Mouse (Mus musculus): ENCODE measurements around the gene B430218F22Rik. TPM values are rescaled to one million over a fixed set of nuclear protein-coding genes. Genes with fewer than 3 reads are reported as not detected.

The B430218F22Rik gene
- polyA plus RNA-seq, 1 experiment from 2014 or later, result 0.96 TPM

DNA sequence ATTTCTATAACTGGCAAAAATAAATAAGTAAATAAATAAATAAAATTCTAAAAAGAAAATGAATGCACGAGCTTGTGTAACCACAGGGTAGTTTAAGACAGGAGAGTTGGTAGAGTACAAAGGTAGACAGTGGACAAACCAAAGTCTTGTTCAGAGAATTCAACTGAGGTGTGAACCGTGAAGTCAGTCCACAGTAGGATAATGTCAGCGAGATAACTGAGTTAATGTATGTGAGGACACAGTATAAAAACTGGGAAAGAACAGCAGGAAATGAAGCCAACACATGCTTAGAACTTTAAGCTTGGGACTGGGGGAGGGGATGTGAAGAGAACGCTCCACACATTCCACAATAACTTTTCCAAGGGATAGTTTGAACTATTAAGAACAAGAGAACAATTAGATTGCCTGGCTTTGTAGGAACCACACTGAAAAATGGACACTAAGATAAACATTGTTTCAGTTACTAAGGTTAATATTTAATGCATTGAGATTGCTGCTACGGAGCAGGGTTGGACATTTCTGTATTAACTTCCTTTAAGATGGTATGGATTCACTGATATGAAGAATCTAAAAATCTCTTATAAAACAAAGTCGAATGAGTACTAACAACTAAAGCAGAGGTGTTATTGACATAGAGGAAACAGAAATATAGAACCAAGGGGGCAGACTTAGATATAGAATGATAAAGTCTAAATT is 25.0 kb downstream of the B430218F22Rik start:
- H3K4me2 ChIP-seq, result no peak overlapping the region
- H3K9ac ChIP-seq (replicated peaks), result no peak overlapping the region
- no peak overlapping the region for H3K27ac ChIP-seq (replicated peaks)
- no peak overlapping the region for H3K4me3 ChIP-seq (replicated peaks)
- no peaks in the 10 kb centered on the region for H3K27me3 ChIP-seq (replicated peaks)
- 90% methylated on average over 6 of the region's 6 CpGs for WGBS
- no peaks in the 10 kb centered on the region for H3K9me3 ChIP-seq (replicated peaks)
- no peaks in the 10 kb centered on the region for H3K4me1 ChIP-seq
- no peak for ATAC-seq (ENCODE audit: low FRiP score)
- no peaks in the 10 kb centered on the region for H3K36me3 ChIP-seq

DNA sequence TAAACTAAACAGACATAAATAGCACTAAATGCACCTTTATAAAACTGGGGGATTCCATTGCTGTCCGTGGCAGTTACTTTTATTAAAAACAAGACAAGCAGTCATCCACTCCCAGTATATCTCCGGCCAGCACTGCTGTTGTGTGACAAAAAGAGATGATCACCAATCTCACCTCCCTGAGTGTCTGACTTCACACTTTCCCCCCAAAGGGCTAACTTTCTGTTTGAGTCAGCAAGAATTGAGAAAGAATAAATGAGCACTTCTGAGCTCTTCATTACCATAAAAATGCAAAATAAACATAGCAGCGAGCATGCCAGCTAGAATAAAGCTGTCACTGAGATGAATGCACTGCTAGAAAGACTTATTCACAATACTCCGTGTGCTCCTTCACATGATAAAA is 31.7 kb downstream of the B430218F22Rik start:
- Histone ChIP-seq H3K9ac (replicated peaks) (no peak overlapping the region), H3K4me3 (replicated peaks) (no peak overlapping the region), H3K9me3 (replicated peaks) (no peaks in the 10 kb centered on the region), H3K4me1 (no peaks in the 10 kb centered on the region), H3K27me3 (replicated peaks) (no peaks in the 10 kb centered on the region), H3K4me2 (no peak overlapping the region), H3K27ac (replicated peaks) (no peak overlapping the region), H3K36me3 (no peaks in the 10 kb centered on the region)
- WGBS, result 36% methylated on average over 4 of the region's 4 CpGs
- ATAC-seq (ENCODE audit: low FRiP score), result no peak

DNA sequence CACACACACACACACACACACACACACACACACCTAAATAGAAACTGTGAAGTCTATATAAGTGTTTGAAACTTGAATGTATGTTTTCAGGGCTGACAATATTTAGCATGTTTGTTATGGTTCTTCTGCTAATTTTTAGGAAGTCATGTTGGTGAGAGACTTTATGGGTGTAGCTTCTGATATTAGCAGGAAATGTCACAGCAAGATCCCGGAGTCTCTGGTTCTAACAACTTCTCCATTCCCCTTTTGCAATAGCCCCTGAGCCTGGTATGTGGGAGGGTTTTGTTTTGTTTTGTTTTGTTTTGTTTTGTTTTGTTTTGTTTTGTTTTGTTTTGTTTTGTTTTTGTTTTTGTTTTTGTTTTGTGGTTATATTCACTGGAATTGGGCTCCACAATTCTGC is 34.0 kb downstream of the B430218F22Rik start:
- H3K4me2 ChIP-seq, result no peak overlapping the region
- no peaks in the 10 kb centered on the region for H3K9me3 ChIP-seq (replicated peaks)
- ATAC-seq (ENCODE audit: low FRiP score), result no peak
- H3K36me3 ChIP-seq, result no peaks in the 10 kb centered on the region
- no peak overlapping the region for H3K4me3 ChIP-seq (replicated peaks)
- 89% methylated on average over 1 of the region's 1 CpGs for WGBS
- no peak overlapping the region for H3K9ac ChIP-seq (replicated peaks)
- no peaks in the 10 kb centered on the region for H3K4me1 ChIP-seq
- H3K27ac ChIP-seq (replicated peaks), result no peak overlapping the region
- H3K27me3 ChIP-seq (replicated peaks), result no peaks in the 10 kb centered on the region

DNA sequence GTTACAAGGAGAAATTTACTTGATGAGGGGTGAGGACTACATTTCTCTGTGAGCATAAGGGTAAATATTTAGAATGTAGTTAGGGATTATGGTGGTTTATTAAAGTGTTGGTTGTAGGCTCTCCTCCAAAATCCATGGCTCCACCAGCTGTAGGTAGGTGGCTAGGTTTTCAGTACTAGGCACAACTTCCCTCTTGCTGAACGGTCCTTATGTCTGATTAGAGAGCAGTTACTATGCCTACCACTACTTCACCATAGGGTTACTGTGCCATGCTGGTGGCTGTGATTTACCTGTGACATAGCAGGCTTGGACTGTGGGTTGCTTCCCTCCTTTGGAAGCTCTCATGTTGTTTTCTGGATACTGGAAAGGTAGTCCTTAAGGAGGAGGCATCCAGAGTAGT is 34.4 kb downstream of the B430218F22Rik start:
- Histone ChIP-seq H3K9me3 (replicated peaks) (no peaks in the 10 kb centered on the region), H3K27me3 (replicated peaks) (no peaks in the 10 kb centered on the region), H3K36me3 (no peaks in the 10 kb centered on the region), H3K4me2 (no peak overlapping the region), H3K9ac (replicated peaks) (no peak overlapping the region), H3K4me1 (no peaks in the 10 kb centered on the region), H3K27ac (replicated peaks) (no peak overlapping the region), H3K4me3 (replicated peaks) (no peak overlapping the region)
- WGBS, result 77% methylated on average over 1 of the region's 1 CpGs
- ATAC-seq (ENCODE audit: low FRiP score), result no peak

Other genes starting within 250 kb of the B430218F22Rik start
- gene Mrps30, start 622 bp downstream of the B430218F22Rik start, polyA plus RNA-seq (2015; fragmentation: Nextera tagmentation; extraction: Ambion mirVana), result 25.6 and 26.1 TPM in 2 replicates